22 mouse cellular contexts compared by ENCODE assay signal in genomic region chr6:134158201-134158600, GRCm38 (mm10).
A peak's percentile ranks its signal among the peaks of the same experiment; 100 is the strongest.
DNase-seq lines count a peak whose midpoint lies in the region; ATAC-seq and TF ChIP-seq lines count a peak whose summit lies in the region.
"Had no signal": no experiment of that assay in that cellular context is flagged by ENCODE, and none has a peak within 500 bp of the region (broad histone marks: within the 10 kb centered on the region; RNA-seq: fewer than 3 reads in every experiment).

No protein-coding gene starts in this region.

- H3K9me3 ChIP-seq in intestine, embryonic 14.5 days (ENCODE audit: control insufficient read depth, low read length), result no peaks in the 10 kb centered on the region
- H3K9me3 ChIP-seq in intestine, postnatal 0 days (ENCODE audit: control insufficient read depth), result no peaks in the 10 kb centered on the region
- no peaks in the 10 kb centered on the region for H3K9me3 ChIP-seq in neural tube, embryonic 15.5 days (replicated peaks)
- H3K9me3 ChIP-seq: embryonic facial prominence, embryonic 10.5 days; embryonic facial prominence, embryonic 13.5 days; forebrain, embryonic 12.5 days; forebrain, embryonic 15.5 days; hindbrain, embryonic 10.5 days; hindbrain, embryonic 15.5 days had no signal

- H3K4me3 ChIP-seq in intestine, embryonic 14.5 days (ENCODE audit: low read depth, low read length), result no peak overlapping the region
- no peak overlapping the region for H3K4me3 ChIP-seq in intestine, postnatal 0 days (ENCODE audit: low read depth, low read length)
- H3K4me3 ChIP-seq in left cerebral cortex, adult 2 months, result no peak overlapping the region
- no peak overlapping the region for H3K4me3 ChIP-seq in neural tube, embryonic 15.5 days (replicated peaks)
- H3K4me3 ChIP-seq: embryonic facial prominence, embryonic 10.5 days; embryonic facial prominence, embryonic 13.5 days; erythroblast, embryonic 14.5 days; forebrain, embryonic 12.5 days; forebrain, embryonic 15.5 days; gastrocnemius, adult 2 months; hindbrain, embryonic 10.5 days; hindbrain, embryonic 15.5 days had no signal

- no peak for ATAC-seq in intestine, embryonic 14.5 days (replicated peaks; ENCODE audit: low FRiP score, low TSS enrichment, low read depth)
- no peak for ATAC-seq in intestine, postnatal 0 days
- no peak for ATAC-seq in neural tube, embryonic 15.5 days (ENCODE audit: low FRiP score)

- DNase-seq in intestine, embryonic 14.5 days (ENCODE audit: low spot score), result no peak
- no peak for DNase-seq in left cerebral cortex, adult 2 months (ENCODE audit: extremely low spot score in 1 of 2, low spot score in 2 of 2)
- no peak for DNase-seq in left cerebral cortex, adult 8-10 months (ENCODE audit: low spot score in 2 of 2)
- DNase-seq in layer of hippocampus, postnatal 14 days (ENCODE audit: low spot score in 2 of 2), result no peak
- DNase-seq: adrenal gland, adult 2 months; adrenal gland, postnatal 14 days; cerebellum, adult 11-12 months; cerebellum, adult 8-10 months; cerebellum, postnatal 36 days; gastrocnemius, adult 2 months; gastrocnemius, postnatal 14 days; heart, postnatal 36 days had no signal

- no peak overlapping the region for H3K9ac ChIP-seq in intestine, embryonic 14.5 days (ENCODE audit: low read length)
- no peak overlapping the region for H3K9ac ChIP-seq in intestine, postnatal 0 days (ENCODE audit: low read depth, low read length)
- H3K9ac ChIP-seq in neural tube, embryonic 15.5 days (replicated peaks), result no peak overlapping the region
- H3K9ac ChIP-seq: embryonic facial prominence, embryonic 13.5 days; forebrain, embryonic 12.5 days; forebrain, embryonic 15.5 days; hindbrain, embryonic 15.5 days had no signal

- no peaks in the 10 kb centered on the region for H3K27me3 ChIP-seq in intestine, embryonic 14.5 days (replicated peaks; ENCODE audit: control insufficient read depth, insufficient read depth, low read length)
- no peaks in the 10 kb centered on the region for H3K27me3 ChIP-seq in intestine, postnatal 0 days (replicated peaks; ENCODE audit: control insufficient read depth, insufficient read depth, low read length)
- H3K27me3 ChIP-seq in neural tube, embryonic 15.5 days (replicated peaks), result no peaks in the 10 kb centered on the region
- H3K27me3 ChIP-seq: embryonic facial prominence, embryonic 13.5 days; forebrain, embryonic 12.5 days; forebrain, embryonic 15.5 days; hindbrain, embryonic 15.5 days had no signal

- peaks cover 22% of the 10 kb centered on the region; the same call in 1 of the 2 replicates for H3K4me1 ChIP-seq in intestine, embryonic 14.5 days (replicated peaks; ENCODE audit: control insufficient read depth, insufficient read depth, low read length)
- H3K4me1 ChIP-seq in intestine, postnatal 0 days (replicated peaks; ENCODE audit: control insufficient read depth, insufficient read depth, low read length), result peaks cover 15% of the 10 kb centered on the region; the same call in 1 of the 2 replicates
- H3K4me1 ChIP-seq in neural tube, embryonic 15.5 days, result peaks cover 31% of the 10 kb centered on the region

- H3K4me2 ChIP-seq in intestine, embryonic 14.5 days (ENCODE audit: low read length), result no peak overlapping the region
- no peak overlapping the region for H3K4me2 ChIP-seq in intestine, postnatal 0 days (replicated peaks; ENCODE audit: low read depth)
- H3K4me2 ChIP-seq in neural tube, embryonic 15.5 days, result no peak overlapping the region
- H3K4me2 ChIP-seq: embryonic facial prominence, embryonic 13.5 days; forebrain, embryonic 12.5 days; forebrain, embryonic 15.5 days; heart, embryonic 11.5 days; hindbrain, embryonic 15.5 days had no signal

- peaks cover 10% of the 10 kb centered on the region for H3K36me3 ChIP-seq in intestine, embryonic 14.5 days (ENCODE audit: control insufficient read depth, insufficient read depth, low read length)
- peaks cover 9% of the 10 kb centered on the region; the same call in 1 of the 2 replicates for H3K36me3 ChIP-seq in intestine, postnatal 0 days (ENCODE audit: control insufficient read depth, insufficient read depth)
- no peaks in the 10 kb centered on the region for H3K36me3 ChIP-seq in neural tube, embryonic 15.5 days
- H3K36me3 ChIP-seq: forebrain, embryonic 15.5 days; hindbrain, embryonic 15.5 days had no signal

- intact Hi-C loops in left cerebral cortex, adult 2 months (cut with DNase I), result no loop called here

- H3K27ac ChIP-seq in intestine, embryonic 14.5 days (ENCODE audit: low read depth), result peak overlapping the region; percentile 61; the same call in 1 of the 2 replicates
- no peak overlapping the region for H3K27ac ChIP-seq in intestine, postnatal 0 days (ENCODE audit: low read depth, low read length)
- peak overlapping the region; percentile 65; the same call in 1 of the 2 replicates for H3K27ac ChIP-seq in left cerebral cortex, adult 2 months
- H3K27ac ChIP-seq in neural tube, embryonic 15.5 days (replicated peaks), result peak overlapping the region; percentile 72
- H3K27ac ChIP-seq: embryonic facial prominence, embryonic 10.5 days; embryonic facial prominence, embryonic 13.5 days; forebrain, embryonic 12.5 days; forebrain, embryonic 15.5 days; hindbrain, embryonic 10.5 days; hindbrain, embryonic 15.5 days had no signal

- no peak for TF ChIP-seq CTCF in intestine, postnatal 0 days (IDR thresholded peaks at IDR 0.05; ENCODE audit: low read depth)
- TF ChIP-seq CTCF in left cerebral cortex, adult 2 months (IDR thresholded peaks at IDR 0.05), result no peak

- WGBS in intestine, embryonic 14.5 days, result 37% methylated on average over 2 of the region's 2 CpGs
- 28% methylated on average over 2 of the region's 2 CpGs for WGBS in intestine, postnatal 0 days
- WGBS in neural tube, embryonic 15.5 days, result 65% methylated on average over 2 of the region's 2 CpGs
